In genomic region chr7:81121099-81121498, GRCm38 (mm10) we compare ENCODE assay signal across 19 mouse cellular contexts. TPM values are rescaled to one million over a fixed set of nuclear protein-coding genes. Genes with fewer than 3 reads are reported as not detected.
DNase-seq lines count a peak whose midpoint lies in the region; ATAC-seq and TF ChIP-seq lines count a peak whose summit lies in the region.
"Had no signal": no experiment of that assay in that cellular context is flagged by ENCODE, and none has a peak within 500 bp of the region (broad histone marks: within the 10 kb centered on the region; RNA-seq: fewer than 3 reads in every experiment).

No protein-coding gene starts in this region.

- TF ChIP-seq EP300 in stomach, postnatal 0 days (optimal IDR thresholded peaks at IDR 0.05) = no peak

- H3K9ac ChIP-seq in liver, adult 2 months (ENCODE audit: low read depth, low read length) = no peak overlapping the region
- no peak overlapping the region for H3K9ac ChIP-seq in liver, embryonic 12.5 days
- no peak overlapping the region for H3K9ac ChIP-seq in stomach, postnatal 0 days (ENCODE audit: low read length)
- H3K9ac ChIP-seq: lung, embryonic 15.5 days had no signal

- no peak overlapping the region for H3K27ac ChIP-seq in liver, adult 2 months (replicated peaks; ENCODE audit: insufficient read depth, low read depth, low read length)
- H3K27ac ChIP-seq in liver, embryonic 12.5 days = no peak overlapping the region
- no peak overlapping the region for H3K27ac ChIP-seq in stomach, postnatal 0 days (replicated peaks)
- H3K27ac ChIP-seq: gastrocnemius, adult 2 months; layer of hippocampus, adult 2 months; lung, embryonic 15.5 days; midbrain, embryonic 10.5 days had no signal

- no peak overlapping the region for H3K4me2 ChIP-seq in liver, embryonic 12.5 days
- H3K4me2 ChIP-seq in stomach, postnatal 0 days (replicated peaks; ENCODE audit: low read depth) = no peak overlapping the region
- H3K4me2 ChIP-seq: heart, embryonic 11.5 days; lung, embryonic 15.5 days had no signal

- WGBS in liver, adult 2 months = 77% methylated on average over 3 of the region's 3 CpGs
- WGBS in liver, embryonic 12.5 days (ENCODE audit: insufficient replicate concordance) = 41% methylated on average over 3 of the region's 3 CpGs
- 77% methylated on average over 3 of the region's 3 CpGs for WGBS in stomach, postnatal 0 days

- no peaks in the 10 kb centered on the region for H3K36me3 ChIP-seq in liver, adult 2 months (ENCODE audit: control insufficient read depth, insufficient read depth, low read length)
- H3K36me3 ChIP-seq in liver, embryonic 12.5 days = no peaks in the 10 kb centered on the region
- H3K36me3 ChIP-seq in stomach, postnatal 0 days (ENCODE audit: control insufficient read depth, insufficient read depth, low read length) = no peaks in the 10 kb centered on the region
- H3K36me3 ChIP-seq: lung, embryonic 15.5 days; midbrain, embryonic 10.5 days had no signal

- H3K27me3 ChIP-seq in liver, adult 2 months (ENCODE audit: control insufficient read depth, insufficient read depth, low read length) = no peaks in the 10 kb centered on the region
- H3K27me3 ChIP-seq in liver, embryonic 12.5 days (replicated peaks) = peaks cover 10% of the 10 kb centered on the region; the same call in 1 of the 2 replicates
- no peaks in the 10 kb centered on the region for H3K27me3 ChIP-seq in stomach, postnatal 0 days (ENCODE audit: control insufficient read depth, insufficient read depth, low read length)
- H3K27me3 ChIP-seq: lung, embryonic 15.5 days had no signal

- H3K4me1 ChIP-seq in liver, adult 2 months (ENCODE audit: control insufficient read depth, insufficient read depth, low read length) = no peaks in the 10 kb centered on the region
- peaks cover 37% of the 10 kb centered on the region for H3K4me1 ChIP-seq in liver, embryonic 12.5 days
- H3K4me1 ChIP-seq in stomach, postnatal 0 days (replicated peaks; ENCODE audit: control insufficient read depth, insufficient read depth) = no peaks in the 10 kb centered on the region
- H3K4me1 ChIP-seq: lung, embryonic 15.5 days had no signal

- ATAC-seq in liver, embryonic 12.5 days = no peak
- ATAC-seq in stomach, postnatal 0 days (ENCODE audit: low FRiP score, low TSS enrichment) = no peak

- TF ChIP-seq CTCF in liver, adult 2 months (IDR thresholded peaks at IDR 0.05; ENCODE audit: low read depth, low read length) = no peak
- TF ChIP-seq CTCF in stomach, postnatal 0 days (IDR thresholded peaks at IDR 0.05; ENCODE audit: low read depth) = no peak

- H3K9me3 ChIP-seq in liver, embryonic 12.5 days (replicated peaks) = no peaks in the 10 kb centered on the region
- no peaks in the 10 kb centered on the region for H3K9me3 ChIP-seq in stomach, postnatal 0 days (ENCODE audit: control insufficient read depth, low read length)
- H3K9me3 ChIP-seq: lung, embryonic 15.5 days; midbrain, embryonic 10.5 days had no signal

- H3K79me2 ChIP-seq in liver, adult 2 months (ENCODE audit: control insufficient read depth, insufficient read depth, low read length) = no peaks in the 10 kb centered on the region

- DNase-seq in liver, adult 2 months (ENCODE audit: extremely low read depth, low read depth, low spot score) = peak; percentile 35
- peak; percentile 54 for DNase-seq in kidney, adult 11 months
- DNase-seq in kidney, postnatal 25 days = peak; percentile 44 to 75
- DNase-seq in yolk sac, embryonic 10.5 days (ENCODE audit: low spot score) = peak; percentile 68
- no peak for DNase-seq in adrenal gland, adult 8-10 months
- no peak for DNase-seq in left cerebral cortex, adult 9 months (ENCODE audit: low spot score in 2 of 2)
- no peak for DNase-seq in stomach, postnatal 0 days (ENCODE audit: low spot score)
- DNase-seq: adrenal gland, postnatal 14 days; cerebellum, postnatal 36 days; gastrocnemius, adult 2 months; heart, postnatal 4 days; right cerebral cortex, postnatal 25 days; thymus, postnatal 14 days had no signal

- no peak overlapping the region for H3K4me3 ChIP-seq in liver, adult 2 months (ENCODE audit: insufficient read depth, low read depth, low read length)
- no peak overlapping the region for H3K4me3 ChIP-seq in liver, embryonic 12.5 days
- no peak overlapping the region for H3K4me3 ChIP-seq in stomach, postnatal 0 days (ENCODE audit: low read depth, low read length)
- H3K4me3 ChIP-seq: gastrocnemius, adult 2 months; layer of hippocampus, adult 2 months; lung, embryonic 15.5 days; midbrain, embryonic 10.5 days; myocyte had no signal

- no peak for TF ChIP-seq POLR2A in liver, adult 2 months (IDR thresholded peaks at IDR 0.05; ENCODE audit: extremely low read depth, insufficient read depth, low read length)

RNA-seq across cellular contexts. Expression of gene Slc28a1, which starts 6.5 kb away (rescaled TPM):
- total RNA-seq in liver, adult 2 months (2014; rRNA removed) = 0.28 TPM in 1 of 2 replicates, not detected in the other
- 0.12 and 0.24 TPM in 2 replicates for polyA plus RNA-seq in liver, adult 2 months (2012; rRNA removed)
- polyA plus RNA-seq in liver, embryonic 12.5 days (2016; fragmentation: Nextera tagmentation; extraction: Ambion mirVana) = 0.49 and 0.51 TPM in 2 replicates
- not detected for total RNA-seq in adrenal gland, adult 8-10 months (2022)
- polyA plus RNA-seq in stomach, postnatal 0 days (2015; fragmentation: Nextera tagmentation; extraction: Ambion mirVana) = not detected in 2 replicates
- total RNA-seq: layer of hippocampus, adult 2 months had no signal
- polyA plus RNA-seq: lung, embryonic 15.5 days; midbrain, embryonic 10.5 days; myocyte had no signal

Comparison
In these comparisons a context has a peak if more than half of its experiments do, and no peak if none do; other contexts are left out.
1. DNase-seq: peak in liver, adult 2 months (single experiment), kidney, adult 11 months (single experiment), kidney, postnatal 25 days (2 of 2) and yolk sac, embryonic 10.5 days (single experiment); none in adrenal gland, adult 8-10 months (single experiment), left cerebral cortex, adult 9 months (0 of 2) and stomach, postnatal 0 days (single experiment).